Mouse (Mus musculus) cerebellum, adult 11 months (tissue): ENCODE measurements at regions not wholly inside any gene's neighbourhood (a gene's known extent, or its start where the extent isn't known, plus 50 kb on each side); places are given as distances from the start of the nearest gene placed in this dataset.

Experiments used
- DNase-seq: peaks from one replicate; pipeline ENCODE4 v3.0.0; 2022

DNA sequence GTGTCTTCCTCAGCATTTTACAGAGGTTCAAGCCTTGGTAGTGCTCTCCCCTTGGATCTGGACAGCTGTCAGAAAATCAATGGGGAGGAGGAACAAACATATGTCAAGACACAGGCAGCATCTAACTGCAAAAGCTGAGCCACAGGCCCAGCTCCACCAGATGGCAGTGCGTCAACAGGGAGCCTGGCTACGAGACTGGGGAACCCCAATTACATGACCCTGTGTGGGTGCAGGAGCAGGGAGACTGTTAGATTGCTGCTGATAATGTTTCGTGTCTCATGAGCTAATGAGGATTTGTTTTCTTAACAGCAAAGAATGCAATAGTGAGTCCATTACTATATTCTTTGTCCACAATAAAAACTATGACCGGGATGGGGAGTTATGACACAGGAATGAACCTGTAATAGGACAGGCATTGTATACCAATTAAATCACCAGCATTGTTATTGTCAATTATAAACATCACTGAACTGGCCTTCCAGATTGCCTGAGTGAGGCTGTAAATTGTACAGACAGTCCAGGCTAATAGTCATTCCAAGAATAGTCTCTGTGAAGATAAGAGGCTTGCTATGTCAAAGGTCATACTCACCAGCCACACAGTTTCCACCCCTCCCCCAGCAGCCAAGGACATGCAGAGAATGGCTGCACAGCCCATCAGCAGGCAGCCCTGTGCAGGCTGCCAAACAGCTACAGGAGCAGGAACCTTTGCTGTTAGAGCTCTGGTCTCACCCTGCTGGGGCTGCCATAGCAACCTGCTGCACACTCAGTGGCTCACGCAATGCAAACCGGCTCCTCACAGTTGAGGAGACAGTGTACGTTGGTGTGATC lies 58.8 kb upstream of the Barx2 start:
- DNase-seq: peak; percentile 29

- DNase-seq: no peak
These were observed 59.3 kb upstream of the Barx2 start for GRCm38 (mm10) chr9:31972629-31972993.

DNA sequence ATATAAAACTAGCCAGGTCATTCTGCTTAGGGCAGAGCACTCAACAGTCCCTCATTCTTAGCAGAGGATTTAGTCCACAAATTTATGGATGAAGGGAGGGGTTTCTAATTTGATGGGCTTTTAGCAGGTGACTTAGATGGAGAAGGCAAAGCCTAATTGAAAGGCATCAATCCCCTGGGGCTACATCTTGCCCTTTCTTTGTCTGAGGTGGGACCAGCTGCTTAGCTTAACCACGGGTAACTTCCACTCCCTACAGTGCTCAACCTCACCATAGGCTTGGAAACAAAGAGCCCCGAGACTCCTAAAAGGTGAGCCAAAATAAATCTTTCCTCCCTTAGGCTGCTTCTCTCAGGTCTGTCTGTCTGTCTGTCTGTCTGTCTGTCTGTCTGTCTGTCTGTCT lies 62.9 kb upstream of the Barx2 start:
- no peak for DNase-seq

GRCm38 (mm10) chr9:31978071-31978470 lies 64.8 kb upstream of the Barx2 start:
- DNase-seq: no peak

DNA sequence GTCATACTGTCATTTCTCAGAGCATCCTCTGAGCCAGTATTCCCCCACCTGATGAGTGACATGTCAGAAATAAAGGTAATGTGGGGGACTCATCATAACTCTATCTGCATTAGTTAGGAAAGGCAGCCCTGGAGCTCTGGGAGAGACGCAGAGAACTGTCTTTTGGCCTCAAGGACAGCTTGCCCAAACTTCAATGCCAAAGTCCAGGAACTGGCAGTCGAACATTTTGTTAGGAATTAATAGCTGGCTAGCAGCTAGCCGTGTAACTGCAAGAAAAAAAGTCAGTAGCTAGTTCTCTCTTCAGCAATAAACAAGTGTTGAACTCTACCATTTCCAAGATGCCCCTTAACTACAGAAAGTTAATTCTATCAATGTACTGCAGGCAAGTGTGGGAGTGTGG lies 65.9 kb upstream of the Barx2 start:
- DNase-seq: no peak

GRCm38 (mm10) chr9:31980459-31980858 lies 67.2 kb upstream of the Barx2 start:
- no peak for DNase-seq

DNA sequence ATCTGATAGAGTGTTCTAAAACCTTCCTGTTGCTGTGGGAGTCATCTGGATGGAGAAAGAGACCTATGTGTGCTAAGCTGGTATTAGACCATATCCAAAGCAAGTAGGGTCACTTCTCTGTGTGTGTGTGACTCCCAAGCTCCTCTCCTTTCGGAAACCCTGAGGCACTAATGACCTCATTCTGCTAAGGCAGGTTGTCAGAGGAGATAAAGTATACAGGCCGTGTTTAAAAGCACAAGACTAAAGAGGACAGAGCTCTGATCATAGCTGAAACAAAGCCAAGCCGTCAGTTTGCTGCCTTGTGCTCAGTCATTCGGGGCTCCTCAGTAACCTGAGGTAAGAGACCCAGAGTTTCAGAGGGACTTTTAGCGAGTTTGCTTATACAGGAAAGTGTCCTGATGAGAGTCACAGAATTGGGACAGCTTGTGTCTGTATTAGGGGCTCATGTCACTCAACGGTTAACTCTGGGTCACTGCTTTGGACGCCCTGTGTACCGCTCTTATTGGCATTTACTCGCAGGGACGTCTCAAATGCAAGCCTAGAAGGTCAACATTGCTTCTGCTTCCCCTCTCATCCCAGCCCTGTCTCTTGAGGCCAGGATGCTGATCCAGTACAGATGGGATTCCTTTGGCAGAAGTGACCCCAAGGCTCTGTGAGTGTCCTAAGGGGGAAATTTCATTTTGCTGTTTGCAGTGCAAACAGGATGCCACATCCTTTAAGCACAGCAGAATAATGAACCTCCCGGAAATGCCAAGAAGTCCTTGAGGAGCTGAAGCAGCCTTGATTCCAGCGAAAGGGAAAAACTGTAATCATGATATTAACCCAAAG lies 70.7 kb upstream of the Barx2 start:
- DNase-seq: no peak

- DNase-seq: no peak
These were observed 75.6 kb upstream of the Barx2 start for GRCm38 (mm10) chr9:31988826-31989225.

- DNase-seq: no peak
These were observed 76.5 kb upstream of the Barx2 start for GRCm38 (mm10) chr9:31989581-31990360.

DNA sequence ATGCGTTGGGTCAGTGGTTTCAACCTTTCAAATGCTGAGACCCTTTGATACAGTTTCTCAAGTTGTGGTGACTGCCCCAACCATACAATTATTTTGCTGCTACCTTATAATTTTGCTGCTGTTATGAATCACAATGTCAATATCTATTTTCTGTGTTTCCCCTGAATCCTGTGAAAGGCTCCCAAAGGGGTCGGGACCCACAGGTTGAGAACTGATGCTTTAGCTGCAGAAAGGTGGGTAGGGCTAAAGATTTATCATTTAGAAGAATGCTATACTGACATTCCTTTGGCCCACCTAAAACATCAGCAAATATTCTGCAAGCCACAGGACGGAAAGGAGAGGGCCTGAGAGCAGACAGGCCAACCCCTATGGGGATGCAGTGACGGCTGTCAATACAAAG lies 77.2 kb upstream of the Barx2 start:
- DNase-seq: no peak

DNA sequence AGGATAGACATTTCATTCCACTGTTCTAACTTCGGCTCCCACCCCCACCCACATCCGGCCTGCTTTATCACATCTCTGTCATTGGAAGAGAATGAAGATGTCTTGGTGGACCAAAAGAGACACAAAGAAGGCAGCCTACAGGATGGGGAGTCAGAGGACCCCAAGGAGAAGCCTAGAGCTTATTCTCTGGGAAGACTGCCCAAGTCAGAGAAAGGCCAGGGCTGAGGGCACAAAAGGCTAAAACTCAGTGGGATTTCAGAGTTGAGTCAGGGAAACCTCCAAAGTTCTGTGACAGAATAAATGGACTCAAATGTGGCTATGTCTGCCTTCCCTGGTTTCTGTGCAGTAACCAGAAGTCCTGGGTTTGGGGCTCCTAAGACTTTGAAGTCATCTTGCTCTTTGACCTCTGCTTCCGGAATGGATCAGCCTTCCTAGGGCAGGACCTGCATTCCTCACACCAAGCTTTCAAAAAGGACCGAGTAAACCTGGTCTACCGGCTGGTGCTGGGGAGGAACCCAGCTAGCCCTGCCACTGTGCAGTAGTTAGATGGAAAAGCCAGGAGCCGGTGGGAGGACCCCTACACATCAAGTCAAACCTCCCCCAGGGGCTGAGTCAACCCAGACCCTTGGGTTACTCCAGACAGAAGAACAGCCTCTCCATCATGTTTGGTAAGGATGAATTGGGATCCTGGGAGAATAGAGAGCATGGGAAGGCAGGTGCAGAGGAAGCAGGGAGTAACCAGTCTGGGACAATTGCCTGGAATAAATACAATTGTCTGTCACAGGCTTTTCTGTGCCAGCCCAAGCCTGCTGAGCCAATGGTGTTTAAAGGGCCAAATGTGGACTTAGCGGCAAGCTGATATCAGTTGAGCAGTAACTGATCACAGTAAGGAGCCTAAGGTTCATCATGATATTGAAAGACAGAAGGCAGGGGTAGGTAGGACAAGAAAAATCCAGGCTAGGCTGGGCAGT lies 80.7 kb upstream of the Barx2 start:
- DNase-seq: peak; percentile 31

DNA sequence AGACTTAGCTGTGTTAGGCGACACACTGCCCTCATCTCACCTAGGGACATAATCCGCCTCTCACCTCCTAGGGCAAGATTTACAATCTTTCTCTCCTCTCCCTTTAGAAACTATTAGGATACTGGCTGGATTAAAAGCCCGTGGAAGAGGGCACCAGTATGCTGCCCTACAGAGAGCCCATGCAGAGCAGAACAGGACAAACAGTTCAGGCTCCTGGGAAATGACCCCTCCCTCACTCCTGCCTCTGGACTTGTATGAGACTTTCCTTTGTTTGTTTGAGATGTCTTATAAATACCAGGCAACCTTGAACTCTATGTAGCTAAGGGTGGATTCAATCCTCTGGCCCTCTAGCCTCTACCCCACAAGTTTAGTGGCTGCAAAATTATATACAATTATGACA lies 81.8 kb upstream of the Barx2 start:
- DNase-seq: no peak

DNA sequence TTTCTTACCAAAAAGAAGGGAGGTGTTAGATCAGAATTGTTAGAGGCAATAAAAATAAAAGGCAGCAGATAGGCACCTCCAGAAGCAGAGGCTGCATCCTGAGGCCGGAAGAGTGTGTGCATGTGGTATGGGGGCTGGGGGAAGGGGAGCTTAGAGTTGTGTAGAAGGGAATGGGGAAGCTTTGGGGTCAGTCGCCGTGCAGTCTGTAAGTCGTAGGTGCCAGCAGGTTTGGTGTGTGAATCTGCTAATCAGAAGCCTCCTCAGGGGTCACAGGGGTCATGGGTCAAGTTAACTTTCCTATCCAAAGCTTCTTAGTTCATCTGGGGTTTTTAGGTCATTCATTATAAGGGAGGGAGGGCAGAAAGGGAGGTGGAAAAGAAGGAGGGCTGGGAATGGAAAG lies 82.4 kb upstream of the Barx2 start:
- DNase-seq: no peak

GRCm38 (mm10) chr9:31996466-31997177 lies 83.4 kb upstream of the Barx2 start:
- no peak for DNase-seq

GRCm38 (mm10) chr9:31997178-31998097 lies 84.2 kb upstream of the Barx2 start:
- no peak for DNase-seq

DNA sequence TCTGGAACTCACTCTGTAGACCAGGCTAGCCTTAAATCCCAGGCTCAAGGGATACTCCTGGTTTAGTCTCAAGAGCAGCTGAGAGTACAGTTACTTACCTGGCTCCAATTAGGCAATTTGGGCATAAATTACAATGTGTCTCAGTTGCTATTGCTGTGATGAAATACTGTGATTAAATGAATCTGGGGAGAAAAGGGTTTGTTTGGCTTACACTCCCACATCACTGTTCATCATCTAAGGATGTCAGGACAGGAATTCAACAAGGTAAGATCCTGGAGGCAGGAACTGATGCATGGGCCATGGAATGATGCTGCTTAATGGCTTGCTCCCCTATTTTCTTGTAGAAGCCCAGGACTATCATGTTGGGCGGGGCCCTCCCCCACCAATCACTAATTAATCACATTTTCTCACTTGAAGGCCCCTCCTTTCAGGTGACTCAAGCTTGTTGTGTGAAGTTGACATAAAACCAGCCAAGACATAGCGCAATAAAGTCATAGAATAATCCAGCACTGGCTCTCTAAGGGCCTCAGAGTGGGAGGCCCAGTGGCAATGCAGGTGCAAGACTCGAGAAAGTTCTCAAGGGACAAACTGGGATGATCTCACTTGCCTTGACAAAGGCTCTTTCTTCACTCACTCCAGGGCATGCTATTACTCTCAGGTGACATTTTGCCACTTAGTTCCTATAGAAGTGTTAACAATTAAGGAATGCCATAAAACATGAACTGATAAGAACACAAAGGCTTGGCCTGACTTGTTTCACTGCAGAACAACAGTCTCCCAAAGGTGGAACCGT lies 85.4 kb upstream of the Barx2 start:
- DNase-seq: no peak

DNA sequence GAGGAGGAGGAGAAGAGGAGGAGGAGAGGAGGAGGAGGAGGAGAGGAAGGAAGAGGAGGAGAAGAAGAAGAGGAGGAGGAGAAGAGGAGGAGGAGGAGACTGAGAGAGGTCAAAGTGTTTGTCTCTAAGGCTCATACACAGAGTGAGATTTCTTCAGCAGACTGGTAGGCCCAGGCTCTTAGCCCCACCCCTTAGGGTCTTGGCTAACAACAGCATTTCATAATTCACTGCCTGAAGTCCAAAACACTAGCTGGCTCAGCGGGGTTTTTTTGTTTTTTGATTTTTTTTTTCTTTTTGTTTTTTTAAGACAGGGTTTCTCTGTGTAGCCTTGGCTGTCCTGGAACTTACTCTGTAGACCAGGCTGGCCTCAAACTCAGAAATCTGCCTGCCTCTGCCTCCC lies 86.5 kb upstream of the Barx2 start:
- DNase-seq: no peak

DNA sequence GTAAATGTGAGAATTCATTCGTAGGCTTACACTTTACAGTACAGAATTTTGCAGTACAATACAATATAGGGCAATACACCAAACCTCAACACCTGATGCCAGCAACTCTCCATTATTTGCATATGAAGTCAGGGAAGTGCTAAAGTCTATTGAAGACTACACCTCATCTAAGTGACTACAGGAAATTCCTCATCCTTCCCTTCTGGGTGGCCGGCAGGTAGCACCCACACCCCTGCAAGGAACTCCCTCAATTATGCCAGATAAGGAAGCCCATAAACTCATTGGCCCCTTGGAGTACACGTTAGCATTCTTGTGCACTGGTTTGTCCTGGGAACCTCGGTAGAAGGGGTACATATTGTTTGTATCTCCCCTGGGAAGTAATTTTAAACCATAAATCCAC lies 89.7 kb upstream of the Barx2 start:
- DNase-seq: no peak

DNA sequence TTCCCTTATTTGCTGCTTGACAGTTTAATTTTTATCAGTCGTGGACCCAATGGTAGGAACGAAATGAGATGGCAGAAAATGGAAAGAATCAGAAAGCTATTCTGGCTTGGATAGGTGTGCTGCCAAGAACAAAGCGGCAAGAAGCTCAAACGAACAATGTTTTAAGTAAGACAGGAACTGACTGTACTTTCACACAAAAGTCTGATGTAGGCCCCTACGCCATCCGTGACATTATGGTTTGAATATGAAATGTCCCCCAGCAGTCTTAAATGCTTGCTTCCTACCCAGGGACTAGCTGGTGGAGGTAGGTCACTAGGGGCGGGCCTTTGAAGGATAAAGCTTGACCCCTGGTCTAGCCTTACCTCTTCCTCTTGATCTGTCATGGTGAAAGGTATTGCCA lies 90.5 kb upstream of the Barx2 start:
- no peak for DNase-seq

DNA sequence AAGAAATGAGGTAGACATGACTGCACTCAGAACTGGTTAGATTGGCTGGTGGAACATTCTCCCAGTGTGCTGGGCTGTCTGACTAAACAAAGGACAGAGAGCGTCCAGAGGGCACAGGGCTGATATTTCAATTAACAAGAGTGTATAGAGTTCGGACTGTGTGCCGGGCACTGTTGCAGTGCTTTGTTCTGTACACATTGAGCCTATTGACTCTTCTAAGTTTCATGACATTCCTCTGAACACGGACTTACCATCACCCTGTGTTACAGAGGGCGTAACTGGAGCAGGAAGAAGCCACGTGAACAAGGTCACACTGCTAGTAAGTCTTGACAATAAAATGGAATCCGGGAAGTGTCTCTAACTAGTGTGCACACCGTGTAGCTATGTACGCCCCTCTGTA lies 92.1 kb upstream of the Barx2 start:
- no peak for DNase-seq
